Mouse (Mus musculus): ENCODE data around the gene Dusp13. TPM values are rescaled to one million over a fixed set of nuclear protein-coding genes. Genes with fewer than 3 reads are reported as not detected.

The Dusp13 gene
- total and polyA plus RNA-seq, 2 experiments from 2014 or later, result 0.25 TPM; not detected in 1

DNA sequence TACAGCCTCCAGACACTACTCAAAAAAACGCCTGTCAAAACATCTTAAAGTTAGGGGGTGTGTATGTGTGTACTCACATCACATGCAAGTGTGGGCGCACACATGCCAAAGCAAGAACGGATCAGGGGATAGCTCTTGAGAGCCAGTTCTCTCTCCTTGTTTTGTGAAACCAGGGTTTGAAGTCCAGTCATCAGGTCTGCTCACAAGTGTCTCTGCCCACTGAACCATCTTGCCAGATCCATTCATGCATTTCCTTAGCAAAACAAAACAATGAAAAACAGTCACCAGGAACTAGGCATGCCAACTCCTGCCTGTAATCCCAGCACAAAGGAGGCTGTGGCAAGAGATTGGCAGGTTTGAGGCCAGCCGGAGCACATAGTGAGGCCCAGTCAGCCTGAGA lies 35.5 kb upstream of the Dusp13 start:
- no peaks in the 10 kb centered on the region for H3K27me3 ChIP-seq (ENCODE audit: insufficient read depth, low read length)
- H3K27ac ChIP-seq, result no peak overlapping the region
- H3K9me3 ChIP-seq (ENCODE audit: low read length), result no peaks in the 10 kb centered on the region
- 72% methylated on average over 4 of the region's 4 CpGs for WGBS
- ATAC-seq (no peak), DNase-seq (ENCODE audit: low spot score) (no peak)
- H3K4me2 ChIP-seq (ENCODE audit: low read depth, low read length), result no peak overlapping the region
- no peak overlapping the region for H3K4me3 ChIP-seq (ENCODE audit: low read length)
- TF ChIP-seq CTCF (IDR thresholded peaks at IDR 0.05; ENCODE audit: low read depth), result no peak
- no peak overlapping the region for H3K9ac ChIP-seq (replicated peaks; ENCODE audit: low read length)
- H3K36me3 ChIP-seq (ENCODE audit: insufficient read depth, low read length), result peaks cover 18% of the 10 kb centered on the region; the same call in 1 of the 2 replicates
- H3K4me1 ChIP-seq (ENCODE audit: insufficient read depth, low read length), result no peaks in the 10 kb centered on the region

GRCm38 (mm10) chr14:21776201-21776600 lies 25.2 kb upstream of the Dusp13 start:
- Histone ChIP-seq H3K27ac (no peak overlapping the region), H3K4me1 (ENCODE audit: insufficient read depth, low read length) (no peaks in the 10 kb centered on the region), H3K9ac (replicated peaks; ENCODE audit: low read length) (no peak overlapping the region), H3K9me3 (ENCODE audit: low read length) (no peaks in the 10 kb centered on the region), H3K4me2 (ENCODE audit: low read depth, low read length) (no peak overlapping the region), H3K4me3 (ENCODE audit: low read length) (no peak overlapping the region), H3K36me3 (ENCODE audit: insufficient read depth, low read length) (peaks cover 5% of the 10 kb centered on the region; the same call in 1 of the 2 replicates), H3K27me3 (ENCODE audit: insufficient read depth, low read length) (no peaks in the 10 kb centered on the region)
- no peak for TF ChIP-seq CTCF (IDR thresholded peaks at IDR 0.05; ENCODE audit: low read depth)
- 91% methylated on average over 4 of the region's 4 CpGs for WGBS
- DNase-seq (ENCODE audit: low spot score) (no peak), ATAC-seq (no peak)

DNA sequence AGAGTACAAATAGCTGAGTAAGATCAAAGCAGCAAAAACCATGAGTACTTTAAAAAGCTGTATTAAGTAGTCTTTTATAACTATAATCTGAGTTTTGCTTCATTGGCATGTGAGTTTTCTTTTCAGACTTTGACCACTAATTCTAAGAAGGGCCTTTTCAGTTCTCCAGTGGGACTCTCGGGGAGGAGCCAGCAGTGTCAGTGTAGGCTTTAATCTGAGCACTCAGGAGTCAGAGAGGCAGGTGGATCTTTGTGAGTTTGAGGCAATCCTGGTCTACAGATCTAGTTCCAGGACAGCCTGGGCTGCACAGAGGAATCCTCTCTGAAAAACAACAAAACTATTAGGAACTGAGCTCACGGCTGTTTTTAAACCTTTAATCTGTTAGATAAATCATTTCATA lies 23.0 kb upstream of the Dusp13 start:
- no peak for TF ChIP-seq CTCF (IDR thresholded peaks at IDR 0.05; ENCODE audit: low read depth)
- Histone ChIP-seq H3K36me3 (ENCODE audit: insufficient read depth, low read length) (peaks cover 5% of the 10 kb centered on the region; the same call in 1 of the 2 replicates), H3K4me2 (ENCODE audit: low read depth, low read length) (no peak overlapping the region), H3K4me1 (ENCODE audit: insufficient read depth, low read length) (no peaks in the 10 kb centered on the region), H3K27me3 (ENCODE audit: insufficient read depth, low read length) (no peaks in the 10 kb centered on the region), H3K4me3 (ENCODE audit: low read length) (no peak overlapping the region), H3K27ac (no peak overlapping the region), H3K9ac (replicated peaks; ENCODE audit: low read length) (no peak overlapping the region), H3K9me3 (ENCODE audit: low read length) (no peaks in the 10 kb centered on the region)
- ATAC-seq, result no peak
- WGBS, result 72% methylated on average over 2 of the region's 2 CpGs
- no peak for DNase-seq (ENCODE audit: low spot score)

DNA sequence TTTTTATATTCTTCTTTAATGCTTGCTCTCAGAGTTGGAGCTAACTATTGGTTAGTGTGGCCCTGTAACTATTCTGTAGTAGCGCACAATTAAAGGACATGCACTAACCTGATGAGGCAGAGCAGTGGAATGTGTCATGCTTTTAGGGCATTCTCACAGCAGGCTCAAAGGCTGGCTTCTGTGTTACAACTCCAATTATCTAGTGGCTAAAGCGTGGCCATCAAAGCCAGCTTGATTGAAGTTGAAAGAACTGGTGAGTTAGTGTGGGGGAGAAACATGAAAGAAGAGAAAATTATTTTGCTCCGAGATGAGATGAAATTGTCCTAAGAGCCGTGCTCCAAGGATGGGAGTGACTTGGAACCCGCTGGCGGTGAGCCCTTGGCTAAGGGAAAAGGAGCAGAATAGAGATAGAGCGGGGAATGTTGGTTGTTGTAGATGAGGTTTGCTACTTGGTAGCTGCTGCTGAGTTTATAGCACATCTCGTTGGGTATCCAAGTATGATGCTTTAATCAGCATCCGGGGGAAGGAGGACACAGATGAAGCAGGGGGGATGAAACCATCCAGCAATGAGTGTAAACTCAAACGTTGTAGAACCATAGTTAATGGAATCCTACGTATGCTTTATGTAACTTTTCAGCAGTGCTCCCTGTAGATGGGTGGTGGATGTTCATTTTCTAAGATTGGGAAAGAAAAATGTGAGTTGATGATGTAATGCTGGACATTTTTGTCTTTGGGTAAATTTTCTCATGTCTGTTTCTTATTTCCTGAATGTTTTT lies 21.7 kb upstream of the Dusp13 start:
- no peak for DNase-seq (ENCODE audit: low spot score)
- no peak overlapping the region for H3K4me3 ChIP-seq (ENCODE audit: low read length)
- WGBS, result 83% methylated on average over 11 of the region's 11 CpGs
- H3K27me3 ChIP-seq (ENCODE audit: insufficient read depth, low read length), result no peaks in the 10 kb centered on the region
- no peaks in the 10 kb centered on the region for H3K9me3 ChIP-seq (ENCODE audit: low read length)
- no peak overlapping the region for H3K9ac ChIP-seq (replicated peaks; ENCODE audit: low read length)
- H3K27ac ChIP-seq, result no peak overlapping the region
- peaks cover 5% of the 10 kb centered on the region; the same call in 1 of the 2 replicates for H3K36me3 ChIP-seq (ENCODE audit: insufficient read depth, low read length)
- peaks cover 3% of the 10 kb centered on the region; the same call in 1 of the 2 replicates for H3K4me1 ChIP-seq (ENCODE audit: insufficient read depth, low read length)
- H3K4me2 ChIP-seq (ENCODE audit: low read depth, low read length), result no peak overlapping the region
- ATAC-seq, result no peak
- TF ChIP-seq CTCF (IDR thresholded peaks at IDR 0.05; ENCODE audit: low read depth), result no peak

GRCm38 (mm10) chr14:21766398-21766958 lies 15.5 kb upstream of the Dusp13 start:
- no peak overlapping the region for H3K4me2 ChIP-seq (ENCODE audit: low read depth, low read length)
- DNase-seq (ENCODE audit: low spot score), result no peak
- 89% methylated on average over 6 of the region's 6 CpGs for WGBS
- H3K36me3 ChIP-seq (ENCODE audit: insufficient read depth, low read length), result no peaks in the 10 kb centered on the region
- no peaks in the 10 kb centered on the region for H3K9me3 ChIP-seq (ENCODE audit: low read length)
- no peak overlapping the region for H3K4me3 ChIP-seq (ENCODE audit: low read length)
- no peak overlapping the region for H3K9ac ChIP-seq (replicated peaks; ENCODE audit: low read length)
- no peak for TF ChIP-seq CTCF (IDR thresholded peaks at IDR 0.05; ENCODE audit: low read depth)
- no peak for ATAC-seq
- peaks cover 3% of the 10 kb centered on the region; the same call in 1 of the 2 replicates for H3K4me1 ChIP-seq (ENCODE audit: insufficient read depth, low read length)
- no peak overlapping the region for H3K27ac ChIP-seq
- no peaks in the 10 kb centered on the region for H3K27me3 ChIP-seq (ENCODE audit: insufficient read depth, low read length)

- no peak for ATAC-seq
- DNase-seq (ENCODE audit: low spot score), result no peak
- no peak for TF ChIP-seq CTCF (IDR thresholded peaks at IDR 0.05; ENCODE audit: low read depth)
- Histone ChIP-seq H3K4me1 (ENCODE audit: insufficient read depth, low read length) (peaks cover 3% of the 10 kb centered on the region; the same call in 1 of the 2 replicates), H3K36me3 (ENCODE audit: insufficient read depth, low read length) (no peaks in the 10 kb centered on the region), H3K9ac (replicated peaks; ENCODE audit: low read length) (no peak overlapping the region), H3K9me3 (ENCODE audit: low read length) (no peaks in the 10 kb centered on the region), H3K4me3 (ENCODE audit: low read length) (no peak overlapping the region), H3K4me2 (ENCODE audit: low read depth, low read length) (no peak overlapping the region), H3K27ac (no peak overlapping the region), H3K27me3 (ENCODE audit: insufficient read depth, low read length) (no peaks in the 10 kb centered on the region)
- 76% methylated on average over 7 of the region's 7 CpGs for WGBS
Measured at GRCm38 (mm10) chr14:21765754-21766397, 14.9 kb upstream of the Dusp13 start.
